Mouse (Mus musculus): ENCODE measurements around the gene Llgl2. TPM values are rescaled to one million over a fixed set of nuclear protein-coding genes. Genes with fewer than 3 reads are reported as not detected.

The Llgl2 gene
- polyA plus RNA-seq, 1 experiment from 2014 or later = 7.5 TPM

GRCm38 (mm10) chr11:115812095-115812494, 11.8 kb upstream of the Llgl2 start:
- no peaks in the 10 kb centered on the region for H3K27me3 ChIP-seq (ENCODE audit: poor library complexity, severe bottlenecking)
- H3K27ac ChIP-seq = peak overlapping the region; percentile 96; the same call in 1 of the 2 replicates
- WGBS = 49% methylated on average over 7 of the region's 7 CpGs
- peak overlapping the region; percentile 89 for H3K4me3 ChIP-seq
- DNase-seq (ENCODE audit: extremely low spot score, low spot score) = no peak
- H3K4me1 ChIP-seq = peaks cover 80% of the 10 kb centered on the region
- H3K9me3 ChIP-seq = no peaks in the 10 kb centered on the region
- H3K36me3 ChIP-seq (replicated peaks) = peaks cover 59% of the 10 kb centered on the region

GRCm38 (mm10) chr11:115812533-115813420, 11.1 kb upstream of the Llgl2 start:
- no peak for DNase-seq (ENCODE audit: extremely low spot score, low spot score)
- H3K27me3 ChIP-seq (ENCODE audit: poor library complexity, severe bottlenecking) = no peaks in the 10 kb centered on the region
- H3K4me3 ChIP-seq = peak overlapping the region; percentile 89
- H3K36me3 ChIP-seq (replicated peaks) = peaks cover 58% of the 10 kb centered on the region
- no peaks in the 10 kb centered on the region for H3K9me3 ChIP-seq
- WGBS = 4% methylated on average over 27 of the region's 28 CpGs
- H3K4me1 ChIP-seq = peaks cover 74% of the 10 kb centered on the region
- peak overlapping the region; percentile 96 for H3K27ac ChIP-seq

DNA sequence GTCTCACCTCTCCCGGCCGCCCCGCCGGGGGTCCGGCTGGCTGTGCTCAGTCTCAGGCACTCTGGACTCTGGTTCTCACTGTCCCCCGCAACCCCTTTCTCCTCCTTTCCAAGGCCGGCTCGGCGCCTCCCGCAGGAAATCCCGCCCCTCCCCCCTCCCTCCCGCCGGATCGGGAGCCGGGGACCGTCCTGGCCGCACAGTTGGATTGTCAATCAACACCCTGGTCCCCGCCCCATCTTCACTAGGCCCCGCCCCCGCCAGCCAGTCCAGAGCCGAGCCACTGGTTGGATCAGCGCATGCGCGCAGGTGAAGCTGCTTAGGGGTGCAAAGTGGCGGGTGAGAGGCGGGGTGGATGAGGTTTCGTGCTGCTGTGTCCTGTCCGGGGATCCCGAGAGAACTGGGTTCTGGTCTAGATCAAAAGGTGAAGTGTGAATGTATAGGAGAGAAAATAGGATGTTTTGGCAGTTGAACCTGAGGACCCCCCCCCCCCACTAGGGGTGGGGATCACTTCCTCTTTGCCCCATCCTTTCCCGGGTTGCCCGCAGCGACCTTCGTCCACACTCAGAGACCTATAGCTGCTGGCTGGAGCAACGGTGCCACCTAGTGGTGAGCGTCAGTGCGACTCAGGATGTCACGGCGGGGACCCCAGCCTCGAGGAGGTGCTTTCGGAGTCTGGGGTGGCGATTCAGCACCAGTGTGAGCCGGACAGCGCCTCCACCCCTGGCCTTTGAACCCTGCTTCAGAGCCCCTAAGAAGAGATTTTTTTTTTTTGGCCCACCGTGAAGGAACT, 10.1 kb upstream of the Llgl2 start, which contains the start of gene Caskin2:
Gene Caskin2 (minus strand): TSS at position 133 of the 790 bp plus-strand sequence.
- Histone ChIP-seq H3K4me1 (peaks cover 64% of the 10 kb centered on the region), H3K27me3 (ENCODE audit: poor library complexity, severe bottlenecking) (no peaks in the 10 kb centered on the region)
- WGBS = under 1% methylated on average over 43 of the region's 44 CpGs

GRCm38 (mm10) chr11:115814605-115815450, 9.0 kb upstream of the Llgl2 start, which contains the start of gene Tsen54:
Tsen54 (plus strand) TSS chr11:115814724.
- under 1% methylated on average over 77 of the region's 84 CpGs for WGBS
- Histone ChIP-seq H3K36me3 (replicated peaks) (peaks cover 57% of the 10 kb centered on the region), H3K27me3 (ENCODE audit: poor library complexity, severe bottlenecking) (no peaks in the 10 kb centered on the region), H3K4me3 (peak within 1 kb of the TSS; percentile 89), H3K4me1 (peaks cover 53% of the 10 kb centered on the region), H3K9me3 (no peaks in the 10 kb centered on the region), H3K27ac (peak within 1 kb of the TSS; percentile 96)
- DNase-seq (ENCODE audit: extremely low spot score, low spot score) = peak; percentile 87

More for the DNA sequence above, 10.1 kb upstream of the Llgl2 start, which contains the start of gene Caskin2:
- Histone ChIP-seq H3K4me3 (peak within 1 kb of the TSS; percentile 89), H3K36me3 (replicated peaks) (peaks cover 60% of the 10 kb centered on the region), H3K27ac (peak within 1 kb of the TSS; percentile 96), H3K9me3 (no peaks in the 10 kb centered on the region)
- peak; percentile 100 for DNase-seq (ENCODE audit: extremely low spot score, low spot score)

DNA sequence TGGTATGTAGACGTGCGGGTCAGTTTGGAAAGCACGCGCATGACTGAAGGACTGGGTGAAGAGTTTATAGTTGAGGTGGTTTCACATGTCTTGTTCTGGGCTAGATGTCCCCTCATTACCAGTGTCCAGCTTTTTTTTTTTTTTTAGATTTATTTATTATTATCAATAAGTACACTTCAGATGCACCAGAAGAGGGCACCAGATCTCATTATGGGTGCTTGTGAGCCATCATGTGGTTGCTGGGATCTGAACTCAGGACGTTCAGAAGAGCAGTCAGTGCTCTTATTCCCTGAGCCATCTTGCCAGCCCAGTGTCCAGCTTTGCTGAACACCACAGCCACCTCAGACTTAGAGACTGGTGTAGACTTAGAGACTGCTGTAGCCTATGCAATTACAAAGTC, 6.5 kb upstream of the Llgl2 start:
- Histone ChIP-seq H3K27me3 (ENCODE audit: poor library complexity, severe bottlenecking) (peaks cover 3% of the 10 kb centered on the region), H3K36me3 (replicated peaks) (peaks cover 58% of the 10 kb centered on the region)
- WGBS = 92% methylated on average over 5 of the region's 5 CpGs

DNA sequence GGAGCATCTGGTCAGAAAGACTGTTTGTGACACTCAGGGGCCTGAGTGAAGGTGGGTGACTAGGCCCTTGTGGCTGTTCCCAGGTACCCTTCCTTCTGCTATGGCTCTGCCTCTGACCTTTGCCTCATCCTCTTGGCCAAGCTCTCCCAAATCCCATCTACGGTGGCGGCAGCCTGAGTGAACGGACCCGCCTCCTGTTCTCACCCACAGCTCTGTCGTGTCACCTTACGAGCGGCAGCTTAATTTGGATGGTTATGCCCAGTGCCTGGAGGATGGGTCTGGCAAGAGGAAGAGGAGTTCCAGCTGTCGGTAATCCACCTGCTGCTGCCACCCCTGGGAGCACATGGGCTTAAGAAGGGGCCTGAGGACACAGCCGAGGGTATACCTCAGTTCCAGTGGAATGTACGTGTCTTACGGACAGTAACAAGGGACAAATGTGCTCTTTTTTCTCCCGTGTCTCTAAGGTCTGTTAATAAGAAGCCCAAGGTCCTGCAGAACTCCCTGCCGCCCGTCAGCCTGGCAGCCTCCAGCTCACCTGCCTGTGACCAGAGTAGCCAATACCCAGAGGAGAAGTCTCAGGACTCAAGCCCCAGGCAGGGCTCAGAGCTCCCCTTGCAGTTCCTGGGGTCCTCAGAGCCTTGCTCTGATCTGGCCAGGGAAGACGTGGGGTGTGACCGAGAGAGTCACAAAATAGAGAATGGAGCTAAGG, 3.8 kb upstream of the Llgl2 start:
- H3K4me1 ChIP-seq = peaks cover 28% of the 10 kb centered on the region
- peaks cover 66% of the 10 kb centered on the region for H3K36me3 ChIP-seq (replicated peaks)
- no peak overlapping the region for H3K4me3 ChIP-seq
- WGBS = 91% methylated on average over 16 of the region's 16 CpGs
- H3K27ac ChIP-seq = no peak overlapping the region
- H3K27me3 ChIP-seq (ENCODE audit: poor library complexity, severe bottlenecking) = peaks cover 31% of the 10 kb centered on the region
- DNase-seq (ENCODE audit: extremely low spot score, low spot score) = no peak
- H3K9me3 ChIP-seq = no peaks in the 10 kb centered on the region

More for the DNA sequence above, 6.5 kb upstream of the Llgl2 start:
- Histone ChIP-seq H3K9me3 (no peaks in the 10 kb centered on the region), H3K4me3 (no peak overlapping the region), H3K27ac (no peak overlapping the region), H3K4me1 (peaks cover 28% of the 10 kb centered on the region)
- DNase-seq (ENCODE audit: extremely low spot score, low spot score) = no peak

GRCm38 (mm10) chr11:115821001-115821400, 2.8 kb upstream of the Llgl2 start:
- 90% methylated on average over 4 of the region's 4 CpGs for WGBS
- no peak overlapping the region for H3K4me3 ChIP-seq
- H3K4me1 ChIP-seq = peaks cover 19% of the 10 kb centered on the region
- H3K27me3 ChIP-seq (ENCODE audit: poor library complexity, severe bottlenecking) = peaks cover 40% of the 10 kb centered on the region
- H3K9me3 ChIP-seq = no peaks in the 10 kb centered on the region
- no peak overlapping the region for H3K27ac ChIP-seq
- DNase-seq (ENCODE audit: extremely low spot score, low spot score) = no peak
- H3K36me3 ChIP-seq (replicated peaks) = peaks cover 66% of the 10 kb centered on the region

DNA sequence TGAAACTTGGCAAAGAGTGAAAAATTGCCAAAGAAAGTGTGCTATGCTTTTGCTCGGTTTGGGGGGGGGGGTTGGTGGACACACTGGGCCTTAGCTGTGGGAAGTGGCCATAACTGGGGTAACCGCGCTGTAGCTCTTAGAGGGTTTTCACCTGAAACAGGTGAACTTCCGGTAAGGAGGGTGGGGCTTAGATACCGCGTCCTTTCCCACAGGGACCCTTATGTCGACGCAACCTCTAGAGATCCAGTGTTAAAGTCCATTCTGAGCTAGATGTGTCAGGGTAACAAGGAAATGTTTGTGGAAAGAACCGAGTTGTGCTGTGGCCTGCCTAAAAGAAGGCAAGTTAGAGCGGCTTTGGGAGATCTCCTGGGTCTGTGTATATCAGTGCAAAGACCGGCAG, 964 bp downstream of the Llgl2 start:
- no peaks in the 10 kb centered on the region for H3K9me3 ChIP-seq
- 14% methylated on average over 11 of the region's 11 CpGs for WGBS
- peaks cover 40% of the 10 kb centered on the region for H3K4me1 ChIP-seq
- H3K4me3 ChIP-seq = peak overlapping the region; percentile 64
- H3K27me3 ChIP-seq (ENCODE audit: poor library complexity, severe bottlenecking) = peaks cover 78% of the 10 kb centered on the region
- no peak overlapping the region for H3K27ac ChIP-seq
- peaks cover 33% of the 10 kb centered on the region for H3K36me3 ChIP-seq (replicated peaks)
- no peak for DNase-seq (ENCODE audit: extremely low spot score, low spot score)

GRCm38 (mm10) chr11:115826487-115826886, 2.6 kb downstream of the Llgl2 start:
- H3K27me3 ChIP-seq (ENCODE audit: poor library complexity, severe bottlenecking) = peaks cover 95% of the 10 kb centered on the region
- no peak overlapping the region for H3K27ac ChIP-seq
- peaks cover 57% of the 10 kb centered on the region for H3K4me1 ChIP-seq
- no peak for DNase-seq (ENCODE audit: extremely low spot score, low spot score)
- peaks cover 16% of the 10 kb centered on the region for H3K36me3 ChIP-seq (replicated peaks)
- 48% methylated on average over 5 of the region's 5 CpGs for WGBS
- H3K9me3 ChIP-seq = no peaks in the 10 kb centered on the region
- H3K4me3 ChIP-seq = no peak overlapping the region

DNA sequence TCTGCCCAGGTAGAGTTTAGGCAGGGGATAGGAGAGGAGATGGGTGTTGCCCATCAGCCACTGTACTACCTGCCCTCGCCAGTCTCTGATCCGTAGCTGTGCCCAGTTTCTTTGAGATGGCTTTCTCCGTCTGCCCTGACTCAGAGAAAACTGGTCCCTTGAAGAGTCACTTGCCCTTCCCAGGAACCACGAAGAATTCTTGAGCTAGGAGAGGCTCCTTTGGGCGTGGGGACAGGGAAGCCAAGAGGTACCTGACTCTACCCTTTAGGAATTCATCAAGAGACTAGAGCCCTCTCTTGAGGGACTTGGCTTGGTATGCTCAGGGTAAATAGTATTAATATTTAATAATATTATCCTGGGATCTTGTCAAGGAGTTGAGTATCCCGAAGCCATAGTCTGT, 3.8 kb downstream of the Llgl2 start:
- H3K27ac ChIP-seq = no peak overlapping the region
- H3K4me3 ChIP-seq = no peak overlapping the region
- 88% methylated on average over 6 of the region's 6 CpGs for WGBS
- H3K36me3 ChIP-seq (replicated peaks) = peaks cover 5% of the 10 kb centered on the region
- H3K4me1 ChIP-seq = peaks cover 69% of the 10 kb centered on the region
- DNase-seq (ENCODE audit: extremely low spot score, low spot score) = no peak
- peaks cover 100% of the 10 kb centered on the region for H3K27me3 ChIP-seq (ENCODE audit: poor library complexity, severe bottlenecking)
- no peaks in the 10 kb centered on the region for H3K9me3 ChIP-seq

DNA sequence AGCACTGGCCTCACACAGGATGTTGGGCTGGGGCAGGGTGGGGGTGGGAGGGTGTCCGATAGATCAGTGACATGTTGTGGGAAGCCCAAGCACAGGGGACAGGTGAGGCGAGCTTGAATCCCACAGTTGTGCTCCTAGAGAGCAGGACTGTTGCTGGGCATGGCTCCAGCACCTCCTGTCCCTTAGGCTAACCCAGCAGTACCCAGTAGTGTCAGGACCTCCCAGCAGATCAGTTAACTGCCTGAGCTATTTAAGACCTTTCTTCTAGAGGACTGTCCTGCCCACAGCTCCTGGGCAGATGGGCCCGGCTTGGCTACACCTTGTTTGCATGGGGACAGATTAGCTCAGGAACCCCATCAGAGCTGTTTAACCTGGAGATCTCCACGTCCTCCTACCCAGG, 5.2 kb downstream of the Llgl2 start:
- H3K27me3 ChIP-seq (ENCODE audit: poor library complexity, severe bottlenecking) = peaks cover 100% of the 10 kb centered on the region
- WGBS = 69% methylated on average over 4 of the region's 4 CpGs

More for the DNA sequence above, 5.2 kb downstream of the Llgl2 start:
- no peaks in the 10 kb centered on the region for H3K36me3 ChIP-seq (replicated peaks)
- peaks cover 72% of the 10 kb centered on the region for H3K4me1 ChIP-seq
- no peak overlapping the region for H3K4me3 ChIP-seq
- H3K9me3 ChIP-seq = no peaks in the 10 kb centered on the region
- no peak overlapping the region for H3K27ac ChIP-seq
- no peak for DNase-seq (ENCODE audit: extremely low spot score, low spot score)
